Mouse (Mus musculus) ES-Bruce4 (cell line): ENCODE measurements around the gene Tnfsf13.

Experiments
- CTCF ChIP-seq: IDR thresholded peaks from one replicate; pipeline ENCODE4 v1.8.1; 2011; ENCODE audit warnings: low read depth, low read length
- POLR2A ChIP-seq: IDR thresholded peaks from one replicate; pipeline ENCODE4 v1.8.1; 2011; ENCODE audit warnings: low read length; ENCODE audit not compliant: insufficient read depth

- no peak for TF ChIP-seq POLR2A
- TF ChIP-seq CTCF, result no peak
These were observed 52.3 kb downstream of the Tnfsf13 start for GRCm38 (mm10) chr11:69633128-69633866.
